Mouse (Mus musculus) kidney, postnatal 36 days (tissue): Measurements from ENCODE around the gene Uqcc2.

Source experiments
- DNase-seq, 2 experiments: peaks; one replicate each; pipeline ENCODE4 v3.0.0; 2021 to 2022; ENCODE audit warnings: mixed read lengths in 2 of 2

The Uqcc2 gene

GRCm38 (mm10) chr17:27133551-27134141, at the start of gene Uqcc2:
TSS of gene Uqcc2 (minus strand) at chr17:27133916.
- DNase-seq, result peak; percentile 98 to 99

DNA sequence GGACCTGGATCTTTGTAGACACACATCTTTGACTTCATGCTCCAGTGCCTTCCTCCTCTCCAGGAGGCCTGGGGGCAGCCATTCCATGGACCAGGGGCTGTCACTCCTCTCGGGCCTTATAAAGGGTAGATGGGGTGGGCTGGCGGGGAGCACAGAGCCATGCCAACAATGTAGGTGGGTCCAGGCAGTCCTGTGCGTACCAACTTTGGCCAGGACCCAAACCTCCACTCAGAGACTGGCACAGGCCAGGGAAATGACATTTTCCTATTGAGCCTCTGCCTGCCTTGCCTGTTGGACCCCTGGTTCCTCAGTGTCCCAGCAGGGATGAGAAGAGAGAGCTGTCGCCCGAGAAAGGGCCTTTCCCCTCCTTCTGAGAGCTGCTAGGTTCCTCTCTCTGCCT, 48.7 kb upstream of the Uqcc2 start:
- DNase-seq, result no peak

DNA sequence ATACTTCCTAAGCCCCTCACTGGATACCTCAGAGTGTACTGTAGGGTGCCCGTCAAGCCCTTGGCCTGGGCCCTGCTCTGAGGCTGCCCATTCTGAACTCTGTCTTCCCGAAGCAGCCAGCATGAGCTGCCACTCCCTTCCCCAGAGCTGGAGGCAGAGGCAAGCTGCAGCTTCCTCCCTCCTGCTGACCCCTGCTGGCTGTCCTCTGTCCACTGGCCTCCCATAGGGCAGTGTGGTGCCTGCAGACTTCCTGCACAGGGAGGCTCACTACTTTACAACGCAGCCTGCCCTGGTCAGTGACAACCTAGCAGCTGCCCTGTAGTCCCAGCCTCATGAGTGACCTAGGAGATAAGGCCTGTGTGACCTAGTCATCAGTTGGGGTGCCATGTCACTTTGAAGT, 48.0 kb upstream of the Uqcc2 start:
- DNase-seq, result peak in 1 of 2 experiments; percentile 50

DNA sequence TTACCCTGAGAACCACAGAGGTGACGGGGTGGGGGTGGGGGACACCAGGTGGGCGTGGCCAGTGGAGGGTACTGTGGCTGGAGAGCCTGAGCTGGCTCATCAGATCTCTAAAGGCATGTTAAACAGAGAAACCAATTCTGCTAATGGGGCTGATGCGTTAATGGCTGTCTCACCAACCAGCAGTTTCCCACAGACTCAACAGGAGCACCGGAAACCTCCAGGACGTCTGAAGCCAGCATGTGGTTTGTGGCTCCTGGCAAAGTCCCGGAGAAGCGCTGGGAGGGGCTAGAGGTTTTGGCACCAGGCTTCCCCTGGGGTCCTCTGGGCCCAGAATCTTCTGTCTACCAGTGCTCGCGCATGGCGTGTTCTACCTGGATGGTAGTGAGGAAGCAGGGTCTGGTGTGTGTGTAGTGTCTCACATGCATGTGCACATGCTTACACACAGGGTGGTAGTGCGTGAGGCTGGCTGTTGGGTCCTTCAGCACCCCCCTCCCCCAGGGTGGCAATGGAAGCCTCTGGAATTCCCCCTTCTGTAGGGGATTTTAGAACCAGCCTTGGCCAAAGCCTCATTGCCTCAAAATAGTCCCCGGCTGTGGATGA, 46.1 kb upstream of the Uqcc2 start:
- DNase-seq, result no peak

GRCm38 (mm10) chr17:27178427-27179177, 44.9 kb upstream of the Uqcc2 start:
- no peak for DNase-seq

GRCm38 (mm10) chr17:27178019-27178418, 44.3 kb upstream of the Uqcc2 start:
- peak in 1 of 2 experiments; percentile 37 for DNase-seq

DNA sequence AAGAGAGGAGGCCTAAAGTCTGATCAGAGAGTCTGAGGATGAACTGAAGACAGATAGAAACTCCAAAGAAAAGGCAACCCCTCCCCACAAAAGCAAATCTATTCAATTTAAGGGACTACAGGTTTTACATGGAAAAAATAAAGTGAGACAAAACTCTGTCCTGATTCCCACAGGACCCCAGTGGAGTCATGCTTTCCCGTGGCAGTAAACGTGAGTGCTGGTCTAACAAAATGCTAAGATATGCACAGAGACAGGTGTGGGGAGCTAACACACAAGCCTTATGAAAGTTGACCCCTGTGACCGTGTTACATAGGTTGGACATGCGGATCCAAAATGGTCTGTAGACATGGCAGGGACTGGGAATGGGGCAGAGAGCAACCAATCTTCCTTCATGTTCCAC, 43.0 kb upstream of the Uqcc2 start:
- no peak for DNase-seq

DNA sequence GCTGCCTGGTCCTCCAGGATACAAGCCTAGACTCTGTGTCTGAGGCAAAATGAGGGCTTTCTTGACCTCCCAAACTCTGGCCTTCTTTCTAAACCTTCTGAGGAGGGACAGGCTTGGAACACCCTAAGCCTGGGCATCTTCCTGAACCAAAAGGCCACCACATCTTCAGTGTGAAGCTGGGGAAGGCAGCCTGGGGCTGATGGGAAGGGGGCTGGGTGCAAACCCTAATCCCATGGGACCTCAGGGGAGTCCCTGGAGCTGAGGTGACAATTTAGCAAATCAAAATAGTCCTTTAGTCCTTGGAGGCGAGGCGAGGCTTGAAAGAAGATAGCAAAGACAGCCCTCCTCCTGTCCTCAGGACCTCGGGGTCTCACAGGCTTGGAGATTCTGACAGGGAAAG, 42.6 kb upstream of the Uqcc2 start:
- DNase-seq, result no peak

- no peak for DNase-seq
Observed at GRCm38 (mm10) chr17:27175196-27175874, 41.6 kb upstream of the Uqcc2 start.

- no peak for DNase-seq
Observed at GRCm38 (mm10) chr17:27173715-27174114, 40.0 kb upstream of the Uqcc2 start.

DNA sequence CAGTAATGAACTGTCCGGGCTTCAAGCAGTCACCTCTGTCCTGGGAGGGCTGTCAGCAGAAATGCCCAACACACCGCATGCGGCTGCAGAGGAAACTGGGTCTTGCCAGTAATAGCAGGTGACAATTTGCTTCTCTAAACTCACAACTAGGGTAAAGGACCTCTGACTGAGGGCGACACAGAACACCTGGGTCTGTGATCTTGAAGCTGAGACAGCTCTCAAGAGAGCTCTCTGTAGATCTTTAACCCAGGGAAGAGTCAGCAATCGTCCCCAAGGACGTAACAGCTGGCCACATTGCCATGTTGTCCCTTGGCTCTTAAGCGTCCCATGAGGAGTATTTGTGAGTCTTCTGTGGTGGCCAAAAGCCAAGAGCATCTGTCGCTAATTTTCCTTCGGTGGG, 38.7 kb upstream of the Uqcc2 start:
- DNase-seq, result no peak

DNA sequence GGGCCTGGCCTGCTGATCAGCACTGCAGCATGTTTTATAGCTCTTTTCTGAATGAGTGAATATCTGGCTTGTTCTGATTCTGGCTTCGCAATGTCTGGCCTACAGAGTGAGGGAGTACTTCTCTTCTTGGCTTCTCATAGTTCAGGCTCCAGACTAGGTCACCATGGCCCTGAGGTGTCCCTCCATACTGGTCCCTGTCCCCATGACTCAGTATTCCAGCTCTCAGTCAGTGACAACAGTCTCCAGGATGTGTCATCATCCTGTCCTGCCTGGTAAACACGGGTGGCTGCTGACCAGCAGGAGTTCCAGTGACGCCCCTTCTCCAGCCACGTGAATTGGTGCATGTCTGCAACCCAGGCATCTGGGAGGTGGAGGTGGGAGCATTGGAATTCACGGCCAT, 37.4 kb upstream of the Uqcc2 start:
- DNase-seq, result no peak

DNA sequence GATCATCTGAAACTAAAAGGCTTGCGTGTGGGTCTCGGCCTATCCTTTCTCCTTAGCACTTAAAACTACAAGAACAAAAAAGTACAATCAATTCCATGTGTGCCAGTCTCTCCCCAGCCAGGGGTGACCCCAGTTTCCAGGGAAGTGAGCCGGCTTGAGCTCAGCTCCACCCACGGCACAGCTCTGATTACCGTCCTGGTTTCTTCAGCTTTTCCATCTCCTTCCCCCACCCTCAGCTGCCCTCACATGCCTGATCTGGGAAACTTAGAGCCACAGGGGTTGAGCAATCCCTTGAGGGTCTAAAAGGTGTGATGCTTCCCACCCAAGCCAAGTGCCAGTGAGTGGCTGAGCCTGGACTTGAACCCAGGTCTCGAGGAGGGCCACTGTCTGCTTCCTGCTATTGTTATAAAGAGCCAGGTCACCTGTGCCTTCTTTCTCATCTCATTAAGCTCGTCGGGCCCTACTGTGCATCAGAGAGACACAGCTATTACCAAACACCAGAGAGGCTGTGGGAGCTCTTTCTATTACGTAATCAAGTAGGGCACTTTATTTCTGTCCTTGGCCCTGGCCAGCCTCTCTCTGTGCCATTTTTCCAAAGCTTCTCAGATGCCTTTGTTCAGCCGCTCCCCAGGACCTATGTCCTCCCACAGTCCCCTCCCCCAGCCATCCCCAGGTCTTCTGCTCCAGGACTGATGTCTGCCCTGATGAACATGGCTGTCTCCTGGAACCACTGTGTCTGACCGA, 36.4 kb upstream of the Uqcc2 start:
- no peak for DNase-seq

- no peak for DNase-seq
Observed at GRCm38 (mm10) chr17:27168569-27168968, 34.9 kb upstream of the Uqcc2 start.

DNA sequence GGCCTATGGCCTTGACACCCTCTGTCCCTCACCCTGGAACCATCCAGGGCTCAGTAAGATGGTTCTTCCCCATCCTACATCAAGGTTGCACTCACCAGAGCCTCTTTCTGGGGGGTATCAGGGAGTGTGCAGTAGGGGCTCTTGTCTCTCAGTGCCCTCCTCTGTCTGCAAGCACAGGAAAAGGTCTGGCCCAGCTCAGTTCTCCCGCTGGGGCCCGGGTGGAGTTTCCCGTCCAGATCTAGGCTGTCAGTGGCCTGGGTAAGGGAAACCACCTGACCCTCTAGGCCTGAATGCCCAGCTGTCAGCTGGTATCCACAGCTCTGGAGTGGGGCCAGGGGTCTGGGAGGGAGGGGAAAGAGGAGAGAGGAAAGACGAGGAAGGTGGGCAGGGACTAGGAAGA, 33.8 kb upstream of the Uqcc2 start, which contains the start of gene Ip6k3:
Gene Ip6k3 (minus strand): TSS at position 251 of the 400 bp plus-strand sequence.
- DNase-seq, result peak in 1 of 2 experiments; percentile 25

GRCm38 (mm10) chr17:27166901-27167300, 33.2 kb upstream of the Uqcc2 start:
- DNase-seq, result no peak

- peak in 1 of 2 experiments; percentile 77 for DNase-seq
Observed at GRCm38 (mm10) chr17:27165054-27165773, 31.5 kb upstream of the Uqcc2 start.

- DNase-seq, result peak in 1 of 2 experiments; percentile 15
Observed at GRCm38 (mm10) chr17:27160905-27161304, 27.2 kb upstream of the Uqcc2 start.

DNA sequence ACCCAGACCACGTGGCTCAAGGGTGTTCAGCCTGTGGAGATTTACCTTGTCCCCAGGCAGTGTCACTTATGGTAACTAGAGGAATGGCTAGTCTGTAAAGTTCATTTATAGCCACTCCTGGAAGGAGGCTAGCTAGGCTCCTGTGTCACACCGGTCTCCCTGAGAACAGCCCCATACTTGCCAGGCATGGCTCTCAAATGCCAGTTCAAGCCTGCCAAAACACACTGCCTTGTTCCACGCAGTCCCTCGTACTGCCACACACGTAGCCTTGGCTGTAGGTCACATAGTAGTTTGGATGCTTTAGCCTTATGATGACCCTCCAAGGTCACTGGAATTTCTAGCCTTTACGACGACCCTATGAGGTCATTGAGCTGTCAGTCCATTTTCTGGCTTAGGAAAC, 25.5 kb upstream of the Uqcc2 start:
- DNase-seq, result no peak

- DNase-seq, result no peak
Observed at GRCm38 (mm10) chr17:27158439-27158838, 24.7 kb upstream of the Uqcc2 start.

- no peak for DNase-seq
Observed at GRCm38 (mm10) chr17:27155752-27156151, 22.0 kb upstream of the Uqcc2 start.

- DNase-seq, result no peak
Observed at GRCm38 (mm10) chr17:27154881-27155280, 21.2 kb upstream of the Uqcc2 start.
